Mouse (Mus musculus) lung, postnatal 25 days (tissue): ENCODE data around the gene Myocd.
A peak's percentile ranks its signal among the peaks of the same experiment; 100 is the strongest.

Experiments
- DNase-seq: peaks from one replicate; pipeline ENCODE4 v3.0.0; 2022; ENCODE audit warnings: low spot score

Myocd gene

DNA sequence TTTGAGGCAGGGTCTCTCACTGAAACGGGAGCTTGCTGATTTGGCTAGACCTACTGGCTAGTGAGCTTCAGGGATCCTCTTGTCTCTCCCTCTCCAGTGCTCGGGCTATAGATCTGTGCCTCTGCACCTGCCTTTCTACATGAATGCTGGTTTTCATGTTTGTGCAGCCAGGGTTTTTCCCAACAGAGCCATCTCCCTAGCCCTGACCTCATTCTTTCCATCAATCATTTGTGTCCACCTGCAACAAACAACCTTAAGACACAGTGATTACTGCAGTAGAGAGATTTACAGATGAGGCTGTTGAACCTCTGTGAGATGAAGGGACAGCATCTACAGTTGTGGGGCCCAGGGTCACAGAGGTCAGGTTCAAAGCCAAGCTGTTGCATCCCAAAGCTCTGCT is 56.0 kb downstream of the Myocd start:
- no peak for DNase-seq

DNA sequence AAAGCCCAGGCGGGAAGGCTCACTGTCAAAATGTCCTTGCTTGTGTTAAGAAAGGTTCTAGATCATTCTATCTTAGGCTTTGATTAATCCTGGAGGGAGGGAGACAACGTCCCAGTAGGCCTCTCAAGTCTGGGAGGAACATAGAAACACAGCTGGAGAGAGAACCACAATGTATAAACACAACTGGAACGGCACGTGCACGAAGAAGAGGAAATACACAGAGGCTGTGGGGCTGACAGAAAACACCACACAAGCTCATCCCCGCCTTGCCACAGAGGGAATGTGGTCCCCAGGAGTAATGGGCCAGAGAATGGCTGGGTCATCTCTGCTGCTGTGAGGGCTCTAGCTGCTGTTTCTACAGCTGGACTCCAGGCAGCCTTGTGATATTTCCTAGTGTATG is 58.1 kb downstream of the Myocd start:
- DNase-seq, result peak; percentile 11

DNA sequence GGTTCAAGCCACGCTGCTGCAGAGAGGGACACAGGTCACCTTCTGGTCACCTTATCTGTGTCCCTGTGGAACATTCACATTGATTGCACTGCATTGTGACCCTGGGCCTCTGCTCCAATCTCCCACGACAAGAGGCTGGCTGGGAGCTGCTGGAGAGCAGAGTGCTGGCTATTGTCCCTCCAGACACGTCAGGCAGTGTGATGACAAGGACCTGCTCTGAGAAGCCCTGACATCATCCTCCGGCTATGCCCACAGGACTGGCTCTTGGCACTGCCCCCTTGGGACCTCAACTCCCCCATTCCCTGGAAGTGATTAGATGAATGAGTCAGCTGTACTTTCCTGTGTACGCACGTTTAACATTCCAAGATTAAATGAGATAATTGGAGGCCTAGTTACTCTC is 60.3 kb downstream of the Myocd start:
- no peak for DNase-seq

DNA sequence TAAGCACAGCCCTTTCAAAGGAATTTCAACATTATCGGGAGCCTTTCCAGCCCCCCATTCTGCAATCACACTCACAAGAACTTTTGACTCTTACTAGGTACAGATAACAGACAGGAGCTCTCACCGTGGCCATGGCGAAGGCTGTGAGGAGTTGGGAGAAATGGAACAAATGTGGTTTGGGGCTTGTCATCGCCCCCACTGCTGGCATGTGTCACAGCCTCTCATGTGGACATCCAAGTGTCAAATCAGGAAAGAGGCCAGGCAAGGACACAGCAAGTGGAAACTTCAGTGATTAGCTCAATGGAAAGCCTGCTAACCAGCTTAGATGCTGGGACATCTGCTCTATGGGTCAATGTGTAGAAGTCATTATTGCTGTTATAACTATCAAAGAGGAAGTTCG is 64.5 kb downstream of the Myocd start:
- DNase-seq, result no peak

DNA sequence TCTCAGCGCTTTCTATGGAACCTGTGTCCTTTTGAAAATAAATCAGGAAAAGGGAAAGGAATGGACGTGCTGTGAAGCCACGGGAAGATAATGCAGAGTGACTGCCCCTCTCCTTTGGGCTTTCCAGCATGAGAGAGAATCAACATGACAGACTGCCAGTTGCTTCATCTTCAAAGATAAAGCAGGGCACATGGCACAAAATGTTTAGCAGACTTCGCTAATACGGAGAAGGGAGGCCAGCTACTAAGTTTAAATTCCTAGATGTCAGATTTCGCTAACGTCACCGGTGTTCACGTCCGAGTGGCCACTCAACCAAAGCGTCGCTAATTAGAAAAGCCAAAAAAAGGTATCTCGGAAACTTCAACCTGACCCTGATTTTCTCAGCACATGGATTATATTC is 65.1 kb downstream of the Myocd start:
- DNase-seq, result no peak

DNA sequence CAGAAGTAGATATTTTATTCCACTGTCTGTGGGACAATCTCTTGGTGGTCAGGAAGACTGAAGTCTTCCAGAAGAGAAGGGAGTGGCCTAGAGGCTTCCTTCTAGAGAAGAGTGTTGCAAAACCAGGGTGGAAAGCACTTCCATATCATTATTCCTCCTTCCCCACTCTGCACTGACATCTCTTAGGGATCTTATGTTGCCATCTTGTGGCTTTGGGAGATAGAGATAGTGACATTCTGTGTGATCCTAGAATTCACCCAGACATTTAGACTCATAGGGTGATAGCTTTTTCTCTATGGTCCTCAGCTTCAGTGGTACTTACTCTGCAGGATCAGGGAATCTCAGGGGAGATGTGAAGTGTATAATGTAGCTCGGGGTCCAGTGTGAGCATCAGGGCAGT is 66.8 kb downstream of the Myocd start:
- DNase-seq, result no peak

DNA sequence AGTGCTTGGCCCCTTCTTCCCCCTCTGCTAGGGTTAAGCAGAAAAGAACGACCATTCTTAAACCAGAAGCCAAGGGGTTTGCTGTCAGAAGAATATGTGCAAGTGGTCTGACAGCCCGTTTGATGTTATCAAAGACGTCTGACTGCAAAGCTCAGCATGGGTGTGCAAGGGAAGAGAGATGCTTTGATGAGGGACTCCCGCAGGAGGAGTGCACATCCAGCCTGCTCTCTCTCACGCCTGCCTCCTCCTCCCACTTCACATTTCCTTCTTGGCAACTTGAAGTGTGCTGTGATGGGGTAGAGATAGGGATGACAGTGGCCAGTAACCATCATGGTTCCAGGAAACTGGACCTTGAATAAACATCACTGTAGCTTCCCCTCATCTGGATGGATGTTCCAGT is 67.6 kb downstream of the Myocd start:
- no peak for DNase-seq

DNA sequence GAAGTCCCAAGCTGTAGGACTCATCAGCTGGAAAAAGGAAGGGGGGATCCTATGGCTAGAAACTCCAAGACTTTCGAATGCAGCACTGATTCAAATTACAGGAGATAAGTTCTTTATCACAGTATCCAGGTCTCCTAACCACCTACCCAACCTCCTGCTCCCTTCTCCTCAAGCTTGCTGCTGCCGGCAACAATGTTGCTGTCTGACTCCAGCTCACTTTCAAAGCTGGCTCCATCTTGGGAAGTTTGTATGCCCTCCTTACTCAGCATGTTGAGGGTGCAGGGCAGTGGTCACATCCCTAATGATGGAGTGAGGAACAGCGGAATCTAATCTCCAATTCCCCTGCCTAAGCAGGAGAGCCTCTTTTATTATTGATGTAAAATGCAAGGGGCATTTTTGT is 71.8 kb downstream of the Myocd start:
- no peak for DNase-seq

DNA sequence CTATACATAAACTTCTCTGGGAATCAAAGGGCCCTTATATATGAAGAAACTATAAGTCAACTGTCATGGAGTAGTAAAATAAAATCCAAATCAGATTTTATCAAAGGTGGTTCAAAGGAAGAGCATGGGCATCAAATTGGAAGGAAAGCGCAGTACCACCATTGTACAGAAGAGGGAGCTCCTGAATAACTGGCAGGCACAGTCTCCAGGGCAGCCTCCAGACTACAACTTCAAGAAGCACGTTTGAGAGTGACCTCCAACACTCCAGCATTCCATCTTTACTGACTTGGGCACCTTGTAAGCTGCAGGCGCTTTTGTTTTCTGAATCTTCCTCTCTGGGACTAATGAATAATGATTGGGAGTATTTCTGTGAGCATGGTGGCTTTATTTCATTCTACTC is 72.5 kb downstream of the Myocd start:
- DNase-seq, result peak; percentile 71

DNA sequence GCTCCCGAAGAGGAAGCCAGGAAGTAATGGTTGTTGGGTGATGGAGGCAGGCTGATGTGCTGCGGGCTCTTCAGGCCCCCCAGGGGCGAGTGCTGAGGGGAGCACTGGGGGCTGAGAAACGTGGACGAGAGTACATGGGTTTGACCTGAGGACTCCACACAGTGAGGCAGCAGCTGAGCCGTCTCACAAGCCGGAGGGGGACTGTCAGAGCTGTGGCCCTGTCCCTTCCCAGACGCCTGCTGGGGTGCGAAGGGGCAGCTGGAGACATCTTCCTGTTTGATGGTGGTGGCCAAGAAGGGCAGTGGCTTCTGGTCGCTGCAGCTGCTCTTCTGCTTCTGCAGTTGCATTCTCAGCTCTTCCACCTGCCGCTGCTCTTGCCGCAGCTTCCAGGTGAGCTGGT is 82.8 kb downstream of the Myocd start:
- no peak for DNase-seq

DNA sequence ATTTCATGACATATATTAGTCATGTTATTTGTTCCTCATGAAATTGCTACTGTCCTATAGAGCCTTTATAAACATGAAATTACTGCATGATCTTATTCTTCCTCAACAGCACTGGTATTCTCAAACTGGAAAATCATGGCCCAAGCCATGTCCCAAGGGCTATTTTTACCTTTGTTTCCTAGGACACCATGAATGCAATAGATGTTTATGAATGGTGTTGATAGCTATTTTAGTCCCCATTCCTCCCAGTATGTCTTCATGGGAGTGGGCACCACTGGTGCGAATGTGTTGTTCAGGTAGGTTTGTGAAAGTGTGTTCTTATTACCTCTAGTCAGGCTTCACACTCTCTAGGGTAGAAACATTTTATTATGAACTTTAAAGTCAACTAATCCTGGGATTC is 84.7 kb downstream of the Myocd start:
- no peak for DNase-seq

DNA sequence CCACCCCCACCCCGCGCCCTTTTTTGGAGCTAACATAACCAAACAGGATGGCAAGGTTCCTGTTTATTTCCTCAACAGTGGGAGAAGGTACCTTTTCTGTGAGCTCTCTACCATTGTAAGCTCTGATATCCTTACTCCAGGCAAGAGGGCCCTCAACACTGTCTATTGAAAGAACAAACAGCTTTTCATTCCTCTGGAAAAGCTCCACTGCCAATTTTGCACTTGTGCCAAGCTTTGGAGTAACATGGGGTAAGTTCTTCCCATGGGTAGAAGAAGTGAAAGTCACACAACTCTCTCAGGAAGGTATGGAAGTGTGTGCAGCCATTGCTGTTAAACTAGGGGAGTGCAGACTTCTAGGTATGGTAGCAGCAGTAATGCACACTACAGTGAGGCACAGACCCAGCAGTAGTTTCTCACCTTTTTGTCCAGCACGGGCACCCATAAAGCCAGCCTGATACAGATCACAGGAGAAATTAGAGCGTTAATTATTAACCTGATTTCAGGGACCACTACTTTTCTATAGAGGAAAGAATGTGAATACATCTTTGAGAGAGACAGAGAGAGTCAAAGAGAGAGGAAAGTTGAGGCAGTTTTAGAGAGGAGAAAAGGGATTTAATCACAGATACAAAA is 99.6 kb downstream of the Myocd start:
- DNase-seq, result peak; percentile 43

DNA sequence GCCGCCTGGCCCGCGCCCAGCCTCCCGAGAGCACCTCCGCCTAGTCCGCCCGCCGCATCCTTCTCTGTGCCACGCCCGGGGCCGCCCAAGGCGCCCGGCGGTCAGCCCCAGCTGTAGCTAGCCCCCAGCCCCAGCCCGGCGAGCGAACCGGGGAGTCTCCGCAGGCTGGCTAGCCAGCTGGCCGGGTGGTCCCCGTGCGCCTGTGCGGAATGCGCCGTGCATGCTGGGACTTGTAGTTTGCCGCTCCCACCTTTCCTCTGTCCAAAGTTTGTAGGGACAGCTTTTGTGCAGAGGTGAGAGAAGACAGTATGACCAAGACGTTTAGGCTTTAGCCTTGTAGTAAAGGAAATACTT is 107.0 kb downstream of the Myocd start, which contains the start of gene Arhgap44:
Gene Arhgap44, minus strand, starts transcription at position 195 of the 354 bp plus-strand sequence.
- DNase-seq, result peak; percentile 59

DNA sequence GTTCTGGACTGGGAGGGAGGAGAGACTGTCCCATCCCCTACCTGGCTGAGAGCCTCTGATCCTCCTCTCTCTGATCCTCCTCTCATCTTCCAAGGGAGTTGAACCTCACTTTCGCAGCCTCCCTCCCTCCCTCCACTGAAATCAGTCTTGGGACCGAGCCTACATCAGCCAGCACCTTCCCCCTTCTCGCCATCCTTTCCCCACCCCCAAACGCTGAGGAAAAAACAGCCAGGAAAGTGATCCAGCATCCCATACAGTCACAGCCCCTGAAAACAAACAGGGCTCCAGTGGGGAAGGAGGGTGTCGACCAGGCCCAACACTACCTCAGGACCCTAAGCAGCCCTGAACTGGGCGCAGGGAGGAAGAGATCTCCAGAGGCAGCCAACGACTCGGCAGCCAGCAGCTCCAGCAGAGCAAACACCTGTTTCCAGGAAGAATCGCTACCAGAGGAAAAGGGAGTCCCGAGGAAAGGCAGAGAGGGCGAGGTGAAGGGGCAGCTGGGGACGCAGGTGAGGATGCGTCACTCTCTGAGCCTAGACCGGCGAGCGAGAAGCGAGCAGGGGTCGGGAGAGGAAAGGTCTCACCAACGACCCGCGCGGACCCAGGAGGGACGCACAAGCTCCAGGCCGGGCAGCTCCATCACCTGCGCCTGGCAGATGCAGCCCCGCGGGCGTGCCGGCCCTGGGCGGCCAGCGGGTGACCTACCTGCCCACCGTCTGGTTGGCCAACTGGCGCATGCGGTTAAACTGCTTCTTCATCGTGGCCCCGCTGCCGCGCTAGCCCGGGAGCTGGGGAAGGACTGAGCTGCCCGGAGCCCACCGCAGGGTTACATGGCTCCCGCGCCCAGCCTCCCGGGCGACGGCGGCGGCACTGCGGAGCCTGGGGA is 107.7 kb downstream of the Myocd start:
- DNase-seq, result peak; percentile 0

DNA sequence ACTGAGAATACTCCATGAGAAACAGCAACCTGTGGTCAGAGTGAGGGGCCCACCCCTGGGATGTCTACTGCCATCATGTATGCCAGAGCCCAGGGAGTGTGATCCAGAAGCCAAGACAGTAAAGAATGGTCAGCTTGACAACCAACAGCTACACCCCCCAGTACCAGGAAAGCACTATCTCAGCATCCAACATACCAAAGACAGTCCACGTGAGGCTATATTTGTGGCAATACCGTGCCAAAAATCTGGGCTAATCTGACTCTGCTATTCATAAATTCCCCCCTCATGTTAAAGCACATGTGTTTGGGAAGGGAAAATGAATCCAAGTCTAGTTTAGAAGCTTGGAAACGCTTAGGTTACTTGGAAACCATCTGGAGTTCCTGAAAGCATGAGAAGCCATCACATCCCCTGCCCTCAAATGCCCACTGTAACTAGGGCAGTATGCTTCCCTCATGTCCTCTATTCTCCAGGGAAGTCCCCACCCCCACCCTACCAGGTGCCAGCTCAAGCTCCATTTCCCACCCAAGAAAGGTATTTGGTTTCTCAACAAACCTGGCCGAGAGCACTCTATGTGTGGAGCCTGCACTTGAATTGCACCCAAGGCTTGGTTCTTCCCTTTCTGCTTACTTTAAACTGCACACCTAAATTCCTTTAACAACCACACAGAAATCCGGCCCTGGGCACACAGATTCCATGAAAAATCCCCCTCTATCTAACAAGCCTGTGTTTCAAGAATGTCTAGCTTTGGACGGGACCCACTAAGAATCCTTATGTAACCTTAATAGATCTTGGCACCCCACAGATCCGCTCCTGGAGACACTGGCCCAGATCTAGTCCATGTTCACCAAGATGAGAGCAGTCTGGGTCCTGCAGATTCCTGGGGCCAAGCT is 108.6 kb downstream of the Myocd start:
- DNase-seq, result peak; percentile 77

DNA sequence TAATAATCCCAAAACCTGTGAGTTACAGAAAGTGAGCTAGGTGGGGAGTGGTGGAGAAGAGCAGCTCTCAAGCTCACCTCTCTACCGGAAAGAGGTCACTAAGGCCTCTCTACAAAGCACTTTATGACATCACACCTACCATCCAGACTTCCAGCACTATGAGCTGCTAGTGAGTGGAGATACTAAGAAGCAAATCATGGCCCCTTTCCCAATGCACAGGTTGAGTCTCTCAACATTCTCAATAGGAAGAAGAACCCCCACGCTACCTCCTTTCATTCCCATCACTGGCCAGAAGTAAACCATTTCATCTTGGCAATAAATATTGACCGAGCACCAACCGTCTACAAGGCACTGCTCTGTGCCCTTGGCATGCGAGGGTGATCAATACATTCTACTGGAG is 110.0 kb downstream of the Myocd start, which contains the start of gene 1700086D15Rik:
Gene 1700086D15Rik, minus strand, starts transcription at position 101 of the 400 bp plus-strand sequence.
- no peak for DNase-seq

DNA sequence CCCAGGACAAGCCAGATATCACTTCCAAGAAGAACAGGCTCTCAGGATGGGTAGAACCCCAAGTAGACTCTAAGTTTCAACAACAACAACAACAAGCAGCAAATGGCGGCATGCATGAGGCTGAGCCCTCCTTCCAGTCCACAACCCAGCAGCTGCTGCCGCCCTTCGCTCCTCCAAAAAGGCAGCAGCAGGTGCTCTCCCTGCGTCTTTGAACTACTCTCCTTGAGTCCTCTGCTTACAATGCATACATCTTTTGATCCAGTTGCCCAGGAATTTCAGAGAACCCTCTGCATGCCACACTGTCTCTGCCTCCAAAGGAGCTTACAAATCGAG is 111.2 kb downstream of the Myocd start:
- DNase-seq, result no peak

DNA sequence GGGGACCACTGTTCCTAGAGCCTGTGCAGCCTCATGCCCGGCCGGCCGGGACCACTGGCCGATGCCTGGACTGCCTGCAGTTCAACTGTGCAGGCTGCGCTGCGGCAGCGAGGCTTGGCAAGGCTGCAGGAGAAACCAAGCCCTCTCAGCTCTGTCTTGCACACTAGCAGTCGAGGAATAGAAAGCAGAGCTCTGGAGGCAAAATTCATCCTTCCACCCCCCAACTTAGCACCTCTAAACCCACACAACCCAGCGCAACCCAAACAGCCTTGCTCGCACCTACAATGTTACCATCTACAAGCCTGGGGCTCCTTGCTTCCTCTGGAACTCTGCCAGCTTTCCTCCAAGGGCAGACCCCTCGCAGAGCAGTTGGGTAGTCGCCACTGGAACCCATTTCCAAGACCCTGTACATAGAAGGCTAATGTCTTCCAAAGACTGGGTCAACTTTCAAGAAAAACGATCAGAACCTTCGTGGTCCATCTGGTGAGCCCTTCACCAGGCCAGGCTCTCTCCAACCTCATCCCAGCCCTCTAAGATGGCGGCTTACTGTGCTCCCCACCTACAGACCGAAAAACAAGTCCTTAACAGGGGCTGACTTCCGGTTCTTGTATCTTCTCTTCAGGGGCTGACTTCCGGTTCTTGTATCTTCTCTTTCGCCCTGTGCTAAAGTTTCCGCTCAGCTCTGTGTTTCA is 111.7 kb downstream of the Myocd start:
- no peak for DNase-seq

DNA sequence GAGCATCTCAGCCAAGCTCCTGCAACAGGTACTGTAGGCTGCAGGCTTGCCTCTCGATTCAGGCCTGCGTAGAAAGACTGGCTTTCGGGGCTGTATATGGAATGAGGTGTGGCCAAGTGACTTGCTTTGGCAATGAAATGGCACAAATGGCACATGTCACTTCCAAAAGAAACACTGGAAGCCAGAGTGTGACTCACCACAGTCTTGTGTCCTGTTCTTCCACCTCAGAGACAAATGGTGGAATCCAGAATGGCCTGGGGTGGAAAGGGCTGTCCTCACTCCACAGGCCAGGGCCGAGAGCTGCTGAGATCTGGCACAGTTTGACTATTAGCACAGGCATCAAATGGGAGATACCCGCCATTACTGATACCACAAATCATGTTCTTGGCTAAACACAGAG is 116.8 kb downstream of the Myocd start:
- no peak for DNase-seq

DNA sequence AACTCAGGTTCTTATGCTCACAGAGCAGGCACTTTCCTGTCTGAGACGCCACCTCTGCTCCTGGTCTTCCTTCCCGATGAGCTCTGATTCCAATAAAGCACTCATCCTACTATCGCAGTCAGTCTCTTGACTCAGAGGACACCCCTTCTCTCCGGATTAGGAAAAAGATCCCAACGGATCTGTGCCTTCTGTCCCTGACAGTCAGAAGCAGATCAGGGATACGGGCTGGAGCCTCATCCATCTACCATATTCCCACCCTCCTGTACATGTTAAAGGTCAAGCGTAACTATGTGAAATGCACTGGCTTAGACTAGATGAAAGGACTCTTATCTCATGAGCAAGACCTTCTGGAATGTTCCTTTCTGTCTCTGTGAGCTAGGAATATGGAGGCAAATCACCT is 121.3 kb downstream of the Myocd start:
- DNase-seq, result no peak

DNA sequence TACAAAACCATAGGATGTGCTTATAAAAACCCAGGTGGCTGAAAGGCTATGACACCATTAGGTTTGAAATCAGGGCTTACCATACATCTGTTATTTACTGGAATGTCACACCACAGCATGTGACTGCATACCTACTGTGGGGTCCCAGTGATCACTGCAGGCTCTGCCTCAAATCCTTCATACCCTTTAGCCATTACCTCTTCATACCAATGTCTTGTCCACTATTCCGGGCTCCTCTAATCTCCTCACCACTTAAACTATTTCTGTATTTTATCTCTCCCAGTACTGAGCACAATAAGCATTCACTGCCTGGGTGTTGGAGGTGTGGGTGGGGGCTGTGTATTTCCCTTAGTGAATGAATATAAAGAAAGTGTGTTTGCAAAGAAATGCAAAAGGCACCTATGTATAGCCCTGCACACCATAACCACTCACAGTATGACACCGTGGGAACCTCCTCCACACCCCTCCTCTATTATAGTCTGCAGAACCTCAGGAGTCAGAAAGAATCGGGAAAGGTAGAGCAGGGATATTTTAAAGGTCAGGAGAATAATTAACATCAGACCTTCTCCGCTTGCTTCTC is 126.9 kb downstream of the Myocd start:
- no peak for DNase-seq

DNA sequence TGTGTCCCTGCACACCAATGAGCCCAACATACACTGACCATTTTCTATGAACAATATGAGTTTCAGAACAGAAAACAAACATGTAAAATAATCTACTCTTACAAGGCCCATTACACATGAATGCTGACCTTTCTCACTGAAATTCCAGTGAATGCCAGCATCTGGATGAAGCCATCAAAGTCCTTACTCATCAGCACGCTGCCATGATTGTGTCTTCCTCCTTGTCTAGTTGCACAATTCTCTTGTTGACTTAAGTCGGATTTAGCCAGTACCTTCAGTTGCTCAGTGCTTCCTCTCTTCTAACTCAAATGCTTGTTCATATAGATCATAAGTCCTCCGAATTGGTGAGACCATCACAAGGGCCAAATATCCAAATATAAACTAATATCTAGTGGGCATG is 130.8 kb downstream of the Myocd start:
- no peak for DNase-seq
